Mouse (Mus musculus): ENCODE measurements around the gene Rnf151.
"Not testable (repeated sequence)": the region's sequence is repeated elsewhere in the genome, so short reads cannot be mapped to it uniquely, and the experiment has no call there.

Gene Rnf151

GRCm38 (mm10) chr17:24667416-24667815 lies 50.4 kb downstream of the Rnf151 start:
- DNase-seq (ENCODE audit: low spot score in 2 of 2), result peak in 1 of 2 experiments; percentile 71

- not testable (repeated sequence) for DNase-seq (ENCODE audit: low spot score in 2 of 2)
These were observed 50.9 kb downstream of the Rnf151 start for GRCm38 (mm10) chr17:24667011-24667410.

Measured in right cerebral cortex, adult 2 months (tissue).